Mouse (Mus musculus) forebrain, embryonic 16.5 days (tissue): ENCODE measurements around the gene Pla2g3. TPM values are rescaled to one million over a fixed set of nuclear protein-coding genes. Genes with fewer than 3 reads are reported as not detected.

Experiments used
- ATAC-seq: fragments of 200-750 bp; cut with Nextera tagmentation; 2 replicates; pipeline ENCODE4 v1.8.0; 2017; ENCODE audit warnings: mild to moderate bottlenecking, moderate library complexity
- H3K27ac ChIP-seq: fragments of 300-500 bp; sonication (generic); 2 replicates; pipeline ENCODE4 v1.5.1; 2014; ENCODE audit warnings: low read length, control low read depth
- H3K27me3 ChIP-seq: fragments of 300-500 bp; sonication (generic); replicated peaks from 2 replicates; pipeline ENCODE4 v1.6.1; 2014; ENCODE audit warnings: low read length; ENCODE audit not compliant: control insufficient read depth, insufficient read depth
- H3K36me3 ChIP-seq: fragments of 300-500 bp; sonication (generic); 2 replicates; pipeline ENCODE4 v1.6.1; 2014; ENCODE audit not compliant: control insufficient read depth, insufficient read depth
- H3K4me1 ChIP-seq: fragments of 300-500 bp; sonication (generic); replicated peaks from 2 replicates; pipeline ENCODE4 v1.6.1; 2014; ENCODE audit warnings: low read length; ENCODE audit not compliant: control insufficient read depth, insufficient read depth
- H3K4me2 ChIP-seq: fragments of 300-500 bp; sonication (generic); 2 replicates; pipeline ENCODE4 v1.6.1; 2014; ENCODE audit warnings: mild to moderate bottlenecking, low read length, control low read depth
- H3K4me3 ChIP-seq: fragments of 300-500 bp; sonication (generic); replicated peaks from 2 replicates; pipeline ENCODE4 v1.5.1; 2014; ENCODE audit warnings: mild to moderate bottlenecking, low read length, control low read depth
- H3K9ac ChIP-seq: fragments of 300-500 bp; sonication (generic); replicated peaks from 2 replicates; pipeline ENCODE4 v1.6.1; 2014; ENCODE audit warnings: low read depth, low read length, control low read depth
- H3K9me3 ChIP-seq: fragments of 300-500 bp; sonication (generic); 2 replicates; pipeline ENCODE4 v1.6.1; 2016; ENCODE audit warnings: low read length; ENCODE audit not compliant: control insufficient read depth
- WGBS: fragments of 180-500 bp; shearing (Covaris S2); extraction: QIAGEN DNeasy Blood & Tissue Kit; methylation state at CpG from one replicate; pipeline ENCODE4 v1.1.7; 2014; 5-methylcytosine and 5-hydroxymethylcytosine counted together
- polyA plus RNA-seq: library from polyadenylated mRNA; unstranded; fragments of >200 nt; fragmentation: Nextera tagmentation; extraction: Ambion mirVana; gene quantifications from 2 replicates; pipeline ENCODE4 v1.2.1, GENCODE M21; 2015

The Pla2g3 gene
- polyA plus RNA-seq, 1 experiment from 2014 or later: 1.0 TPM

GRCm38 (mm10) chr11:3483980-3484642, 4.0 kb upstream of the Pla2g3 start:
- Histone ChIP-seq H3K9me3 (no peaks in the 10 kb centered on the region), H3K36me3 (no peaks in the 10 kb centered on the region), H3K27me3 (no peaks in the 10 kb centered on the region), H3K4me2 (no peak overlapping the region), H3K27ac (no peak overlapping the region), H3K9ac (no peak overlapping the region), H3K4me1 (peaks cover 3% of the 10 kb centered on the region; the same call in 1 of the 2 replicates), H3K4me3 (no peak overlapping the region)
- peak; percentile 40 for ATAC-seq
- 57% methylated on average over 11 of the region's 11 CpGs for WGBS

- no peak overlapping the region for H3K4me2 ChIP-seq
- H3K27ac ChIP-seq: no peak overlapping the region
- ATAC-seq: no peak
- no peaks in the 10 kb centered on the region for H3K36me3 ChIP-seq
- no peaks in the 10 kb centered on the region for H3K27me3 ChIP-seq
- H3K4me3 ChIP-seq: no peak overlapping the region
- H3K4me1 ChIP-seq: peaks cover 3% of the 10 kb centered on the region; the same call in 1 of the 2 replicates
- WGBS: 70% methylated on average over 7 of the region's 7 CpGs
- H3K9ac ChIP-seq: no peak overlapping the region
- no peaks in the 10 kb centered on the region for H3K9me3 ChIP-seq
Measured at GRCm38 (mm10) chr11:3486349-3486748, 1.7 kb upstream of the Pla2g3 start.

- H3K4me3 ChIP-seq: no peak overlapping the region
- 86% methylated on average over 5 of the region's 5 CpGs for WGBS
Measured at GRCm38 (mm10) chr11:3489036-3489435, 952 bp downstream of the Pla2g3 start.

GRCm38 (mm10) chr11:3492748-3493147, 4.7 kb downstream of the Pla2g3 start:
- no peaks in the 10 kb centered on the region for H3K9me3 ChIP-seq
- no peak overlapping the region for H3K27ac ChIP-seq
- H3K9ac ChIP-seq: no peak overlapping the region
- H3K4me3 ChIP-seq: no peak overlapping the region
- H3K27me3 ChIP-seq: no peaks in the 10 kb centered on the region
- no peak overlapping the region for H3K4me2 ChIP-seq
- WGBS: 77% methylated on average over 4 of the region's 4 CpGs
- ATAC-seq: no peak
- peaks cover 3% of the 10 kb centered on the region; the same call in 1 of the 2 replicates for H3K4me1 ChIP-seq
- no peaks in the 10 kb centered on the region for H3K36me3 ChIP-seq

More at GRCm38 (mm10) chr11:3489036-3489435, 952 bp downstream of the Pla2g3 start:
- Histone ChIP-seq H3K9ac (no peak overlapping the region), H3K27me3 (no peaks in the 10 kb centered on the region), H3K4me2 (no peak overlapping the region), H3K4me1 (peaks cover 3% of the 10 kb centered on the region; the same call in 1 of the 2 replicates), H3K36me3 (no peaks in the 10 kb centered on the region), H3K9me3 (no peaks in the 10 kb centered on the region), H3K27ac (no peak overlapping the region)
- no peak for ATAC-seq

- no peak overlapping the region for H3K9ac ChIP-seq
- no peak for ATAC-seq
- WGBS: 77% methylated on average over 17 of the region's 17 CpGs
- no peaks in the 10 kb centered on the region for H3K9me3 ChIP-seq
- no peaks in the 10 kb centered on the region for H3K36me3 ChIP-seq
- no peak overlapping the region for H3K4me3 ChIP-seq
- H3K4me1 ChIP-seq: no peaks in the 10 kb centered on the region
- H3K4me2 ChIP-seq: no peak overlapping the region
- no peak overlapping the region for H3K27ac ChIP-seq
- H3K27me3 ChIP-seq: no peaks in the 10 kb centered on the region
Measured at GRCm38 (mm10) chr11:3494857-3495256, 6.8 kb downstream of the Pla2g3 start.

- 93% methylated on average over 14 of the region's 14 CpGs for WGBS
- H3K4me2 ChIP-seq: no peak overlapping the region
- H3K9me3 ChIP-seq: no peaks in the 10 kb centered on the region
- no peaks in the 10 kb centered on the region for H3K36me3 ChIP-seq
- no peaks in the 10 kb centered on the region for H3K4me1 ChIP-seq
- H3K27ac ChIP-seq: no peak overlapping the region
- no peak overlapping the region for H3K9ac ChIP-seq
- H3K27me3 ChIP-seq: no peaks in the 10 kb centered on the region
- H3K4me3 ChIP-seq: no peak overlapping the region
- ATAC-seq: no peak
Measured at GRCm38 (mm10) chr11:3495496-3495895, 7.4 kb downstream of the Pla2g3 start.

GRCm38 (mm10) chr11:3496756-3497155, 8.7 kb downstream of the Pla2g3 start:
- H3K36me3 ChIP-seq: no peaks in the 10 kb centered on the region
- H3K4me2 ChIP-seq: no peak overlapping the region
- no peak overlapping the region for H3K9ac ChIP-seq
- no peak overlapping the region for H3K4me3 ChIP-seq
- 65% methylated on average over 5 of the region's 5 CpGs for WGBS
- H3K4me1 ChIP-seq: no peaks in the 10 kb centered on the region
- H3K9me3 ChIP-seq: no peaks in the 10 kb centered on the region
- no peak for ATAC-seq
- H3K27me3 ChIP-seq: no peaks in the 10 kb centered on the region
- H3K27ac ChIP-seq: no peak overlapping the region

- WGBS: 100% methylated on average over 1 of the region's 1 CpGs
- Histone ChIP-seq H3K36me3 (no peaks in the 10 kb centered on the region), H3K4me1 (no peaks in the 10 kb centered on the region), H3K4me3 (no peak overlapping the region), H3K9me3 (no peaks in the 10 kb centered on the region), H3K9ac (no peak overlapping the region), H3K27me3 (no peaks in the 10 kb centered on the region), H3K4me2 (no peak overlapping the region), H3K27ac (no peak overlapping the region)
- ATAC-seq: no peak
Measured at GRCm38 (mm10) chr11:3497296-3497695, 9.2 kb downstream of the Pla2g3 start.

GRCm38 (mm10) chr11:3502057-3502456, 14.0 kb downstream of the Pla2g3 start:
- H3K4me1 ChIP-seq: no peaks in the 10 kb centered on the region
- no peak overlapping the region for H3K9ac ChIP-seq
- H3K9me3 ChIP-seq: no peaks in the 10 kb centered on the region
- H3K27me3 ChIP-seq: no peaks in the 10 kb centered on the region
- 81% methylated on average over 17 of the region's 17 CpGs for WGBS
- no peak overlapping the region for H3K4me2 ChIP-seq
- no peak overlapping the region for H3K4me3 ChIP-seq
- no peak for ATAC-seq
- H3K27ac ChIP-seq: no peak overlapping the region
- no peaks in the 10 kb centered on the region for H3K36me3 ChIP-seq
